Mouse (Mus musculus) G1E (cell line): ENCODE measurements around the gene Ccdc85c.

Experiments
- CTCF ChIP-seq: IDR thresholded peaks from 2 replicates; pipeline ENCODE4 v1.5.1; 2012; ENCODE audit warnings: low read depth, low read length, inconsistent platforms, mixed read lengths
- GATA2 ChIP-seq: IDR thresholded peaks from 2 replicates; pipeline ENCODE4 v1.6.1; 2012; ENCODE audit warnings: low read depth, low read length, inconsistent platforms, borderline replicate concordance
- POLR2AphosphoS5 ChIP-seq: IDR thresholded peaks from 2 replicates; pipeline ENCODE4 v1.6.1; 2012; ENCODE audit warnings: low read depth, low read length, inconsistent platforms; ENCODE audit not compliant: insufficient replicate concordance

- no peak for TF ChIP-seq CTCF
- no peak for TF ChIP-seq POLR2AphosphoS5
- TF ChIP-seq GATA2: no peak
These were observed 19.7 kb downstream of the Ccdc85c start for GRCm38 (mm10) chr12:108255511-108255919.
